9 mouse cellular contexts compared by ENCODE assay signal in the genomic region with DNA sequence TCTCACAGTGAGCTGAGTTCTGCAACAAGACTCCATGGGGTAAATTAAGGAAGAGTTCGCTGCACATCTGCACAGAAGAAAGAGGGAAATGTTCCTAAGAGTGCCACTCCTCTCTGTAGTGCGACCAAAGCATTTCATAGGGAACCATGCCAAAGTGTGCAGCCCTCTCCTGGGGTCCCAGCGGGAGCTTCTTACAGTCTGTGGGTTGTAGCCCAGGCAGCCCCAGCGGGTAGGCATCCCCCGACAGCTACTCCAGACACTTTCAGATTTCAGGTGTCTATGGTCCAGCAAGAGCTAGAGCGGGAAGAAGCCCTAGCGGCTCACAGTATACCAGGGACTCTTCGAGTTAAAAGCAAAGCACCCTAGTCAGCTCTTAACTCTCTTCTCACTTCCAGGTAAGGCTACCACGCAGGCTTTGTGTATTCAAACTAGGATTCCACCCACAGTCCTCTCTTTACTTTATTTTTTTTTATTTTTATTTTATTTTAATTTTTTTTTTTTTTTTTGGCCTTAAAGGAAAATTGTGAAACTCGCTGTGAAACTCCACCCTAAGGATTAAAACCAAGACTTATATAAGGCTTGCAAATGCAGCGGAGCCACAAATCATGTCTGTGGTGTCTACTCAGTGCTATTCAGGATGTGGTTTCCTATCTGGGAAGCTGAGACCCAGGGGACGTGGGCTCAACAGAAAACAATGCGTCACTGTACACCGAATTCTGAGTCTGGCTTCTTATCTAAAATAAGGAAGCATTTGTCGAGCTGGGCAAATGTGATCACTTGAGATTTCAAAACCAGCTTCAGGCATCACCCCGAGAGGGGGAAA.
DNase-seq lines count a peak whose midpoint lies in the region; ATAC-seq and TF ChIP-seq lines count a peak whose summit lies in the region.
"Had no signal": no experiment of that assay in that cellular context is flagged by ENCODE, and none has a peak within 500 bp of the region (broad histone marks: within the 10 kb centered on the region; RNA-seq: fewer than 3 reads in every experiment).

No protein-coding gene starts in this region.

- H3K79me2 ChIP-seq in C2C12 (ENCODE audit: control insufficient read depth, insufficient read depth): peaks cover 82% of the 10 kb centered on the region

- H3K27ac ChIP-seq in kidney, embryonic 15.5 days: peak overlapping the region; percentile 41; the same call in 1 of the 2 replicates
- no peak overlapping the region for H3K27ac ChIP-seq in intestine, postnatal 0 days (ENCODE audit: low read depth, low read length)
- H3K27ac ChIP-seq in thymus, adult 2 months (ENCODE audit: control insufficient read depth, insufficient read depth, low read length): no peak overlapping the region

- no peaks in the 10 kb centered on the region for H3K36me3 ChIP-seq in kidney, embryonic 15.5 days
- H3K36me3 ChIP-seq in C2C12 (ENCODE audit: control insufficient read depth, insufficient read depth): peaks cover 10% of the 10 kb centered on the region
- H3K36me3 ChIP-seq in intestine, postnatal 0 days (ENCODE audit: control insufficient read depth, insufficient read depth): no peaks in the 10 kb centered on the region
- no peaks in the 10 kb centered on the region for H3K36me3 ChIP-seq in thymus, adult 2 months (ENCODE audit: control insufficient read depth, insufficient read depth, low read length)

- no peak overlapping the region for H3K4me3 ChIP-seq in kidney, embryonic 15.5 days (replicated peaks)
- H3K4me3 ChIP-seq in C2C12 (ENCODE audit: insufficient read depth, poor library complexity, severe bottlenecking): no peak overlapping the region
- H3K4me3 ChIP-seq in intestine, postnatal 0 days (ENCODE audit: low read depth, low read length): no peak overlapping the region
- no peak overlapping the region for H3K4me3 ChIP-seq in thymus, adult 2 months (ENCODE audit: control insufficient read depth, insufficient read depth, low read length)

- H3K9ac ChIP-seq in kidney, embryonic 15.5 days: no peak overlapping the region
- no peak overlapping the region for H3K9ac ChIP-seq in intestine, postnatal 0 days (ENCODE audit: low read depth, low read length)

- TF ChIP-seq CTCF in C2C12 (IDR thresholded peaks at IDR 0.05; ENCODE audit: control insufficient read depth, insufficient read depth, insufficient read length): no peak
- no peak for TF ChIP-seq CTCF in brain, embryonic 14.5 days (IDR thresholded peaks at IDR 0.05; ENCODE audit: borderline replicate concordance, extremely low read depth, insufficient read depth, insufficient read length)
- TF ChIP-seq CTCF in intestine, postnatal 0 days (IDR thresholded peaks at IDR 0.05; ENCODE audit: low read depth): no peak
- no peak for TF ChIP-seq CTCF in thymus, adult 2 months (IDR thresholded peaks at IDR 0.05; ENCODE audit: borderline replicate concordance, control insufficient read depth, extremely low read depth, insufficient read depth, low read length, poor library complexity)

- ATAC-seq in kidney, embryonic 15.5 days (replicated peaks; ENCODE audit: low FRiP score): no peak
- ATAC-seq in intestine, postnatal 0 days: no peak

- DNase-seq in kidney, adult 11 months: no peak
- DNase-seq in brain, embryonic 14.5 days (ENCODE audit: low read depth): peak; percentile 44
- peak; percentile 47 for DNase-seq in induced T-regulatory cell, adult 2 months (ENCODE audit: low read depth)
- no peak for DNase-seq in adrenal gland, adult 18-20 months (ENCODE audit: low spot score in 2 of 2)
- no peak for DNase-seq in thymus, adult 2 months
- DNase-seq: adrenal gland, adult 2 months had no signal

- H3K4me1 ChIP-seq in kidney, embryonic 15.5 days: peaks cover 47% of the 10 kb centered on the region
- H3K4me1 ChIP-seq in intestine, postnatal 0 days (replicated peaks; ENCODE audit: control insufficient read depth, insufficient read depth, low read length): no peaks in the 10 kb centered on the region
- H3K4me1 ChIP-seq in thymus, adult 2 months (replicated peaks; ENCODE audit: control insufficient read depth, insufficient read depth, low read length): no peaks in the 10 kb centered on the region

- peaks cover 49% of the 10 kb centered on the region for H3K79me3 ChIP-seq in C2C12 (ENCODE audit: low read depth)

- no peak for TF ChIP-seq POLR2A in brain, embryonic 14.5 days (IDR thresholded peaks at IDR 0.05; ENCODE audit: borderline replicate concordance, extremely low read depth, insufficient read depth, insufficient read length, poor library complexity, severe bottlenecking)
- no peak for TF ChIP-seq POLR2A in thymus, adult 2 months (IDR thresholded peaks at IDR 0.05; ENCODE audit: control insufficient read depth, extremely low read depth, insufficient read depth, low read length, poor library complexity)

- WGBS in kidney, embryonic 15.5 days: 70% methylated on average over 16 of the region's 16 CpGs
- 68% methylated on average over 16 of the region's 16 CpGs for WGBS in intestine, postnatal 0 days
- WGBS in thymus, adult 2 months: 5% methylated on average over 16 of the region's 16 CpGs

- H3ac ChIP-seq in C2C12 (ENCODE audit: control insufficient read depth, insufficient read length, low read depth): peak overlapping the region; percentile 69

- H3K27me3 ChIP-seq in kidney, embryonic 15.5 days: no peaks in the 10 kb centered on the region
- H3K27me3 ChIP-seq in C2C12 (ENCODE audit: control insufficient read depth, insufficient read depth, insufficient read length): no peaks in the 10 kb centered on the region
- H3K27me3 ChIP-seq in intestine, postnatal 0 days (replicated peaks; ENCODE audit: control insufficient read depth, insufficient read depth, low read length): no peaks in the 10 kb centered on the region
- no peaks in the 10 kb centered on the region for H3K27me3 ChIP-seq in thymus, adult 2 months (ENCODE audit: control insufficient read depth, insufficient read depth, low read length)

- H3K4me2 ChIP-seq in kidney, embryonic 15.5 days: no peak overlapping the region
- H3K4me2 ChIP-seq in intestine, postnatal 0 days (replicated peaks; ENCODE audit: low read depth): no peak overlapping the region

- no peaks in the 10 kb centered on the region for H3K9me3 ChIP-seq in kidney, embryonic 15.5 days (replicated peaks)
- no peaks in the 10 kb centered on the region for H3K9me3 ChIP-seq in intestine, postnatal 0 days (ENCODE audit: control insufficient read depth)

TF ChIP-seq in C2C12, 6 proteins besides CTCF, POLR2A, EP300 and RAD21:
- TF ChIP-seq MAX (IDR thresholded peaks at IDR 0.05) (no peak), MYOG (IDR thresholded peaks at IDR 0.05; ENCODE audit: control insufficient read depth, extremely low read depth, insufficient read length) (no peak), MYOD1 (IDR thresholded peaks at IDR 0.05; ENCODE audit: control insufficient read depth, insufficient read length, low read depth) (peak; percentile 48), CEBPB (IDR thresholded peaks at IDR 0.05; ENCODE audit: low read depth) (peak; percentile 74), USF1 (IDR thresholded peaks at IDR 0.05; ENCODE audit: low read depth) (no peak), FOSL1 (IDR thresholded peaks at IDR 0.05; ENCODE audit: insufficient read depth, low read length, poor library complexity, severe bottlenecking) (peak; percentile 30)

Comparison
In these comparisons a context has a peak if more than half of its experiments do, and no peak if none do; other contexts are left out.
1. DNase-seq: peak in brain, embryonic 14.5 days (single experiment) and induced T-regulatory cell, adult 2 months (single experiment); none in kidney, adult 11 months (single experiment), adrenal gland, adult 18-20 months (0 of 2) and thymus, adult 2 months (single experiment).